Mouse (Mus musculus) gastrocnemius, postnatal 4 days (tissue): ENCODE data around the gene Atp6v1e1. TPM values are rescaled to one million over a fixed set of nuclear protein-coding genes. Genes with fewer than 3 reads are reported as not detected.
A peak's percentile ranks its signal among the peaks of the same experiment; 100 is the strongest.
"Not testable (repeated sequence)": the region's sequence is repeated elsewhere in the genome, so short reads cannot be mapped to it uniquely, and the experiment has no call there.

Source experiments
- DNase-seq, 2 experiments: peaks; one replicate each; pipeline ENCODE4 v3.0.0; 2021 to 2022; ENCODE audit warnings: low spot score in 2 of 2, mixed read lengths in 2 of 2
- total RNA-seq, 2 experiments: library from RNA; stranded (reverse); gene quantifications; 2 replicates each; pipeline ENCODE4 v1.2.3; 2021

The Atp6v1e1 gene
- total RNA-seq, 2 experiments from 2014 or later = 122 to 133 TPM

- no peak for DNase-seq
These were observed 878 bp downstream of the Atp6v1e1 start for GRCm38 (mm10) chr6:120821715-120822114.

GRCm38 (mm10) chr6:120820941-120821340 is 1.7 kb downstream of the Atp6v1e1 start:
- DNase-seq = no peak

- no peak for DNase-seq
These were observed 2.4 kb downstream of the Atp6v1e1 start for GRCm38 (mm10) chr6:120820144-120820543.

- DNase-seq = no peak
These were observed 3.3 kb downstream of the Atp6v1e1 start for GRCm38 (mm10) chr6:120819294-120819693.

- not testable (repeated sequence) for DNase-seq
These were observed 10.6 kb downstream of the Atp6v1e1 start for GRCm38 (mm10) chr6:120811999-120812398.

- DNase-seq = no peak
These were observed 14.9 kb downstream of the Atp6v1e1 start for GRCm38 (mm10) chr6:120807738-120808081.

GRCm38 (mm10) chr6:120806999-120807737 is 15.4 kb downstream of the Atp6v1e1 start:
- no peak for DNase-seq

- DNase-seq = no peak
These were observed 23.0 kb downstream of the Atp6v1e1 start for GRCm38 (mm10) chr6:120799581-120800041.

- no peak for DNase-seq
These were observed 23.7 kb downstream of the Atp6v1e1 start for GRCm38 (mm10) chr6:120798905-120799304.

GRCm38 (mm10) chr6:120798019-120798418 is 24.6 kb downstream of the Atp6v1e1 start:
- no peak for DNase-seq

- no peak for DNase-seq
These were observed 26.5 kb downstream of the Atp6v1e1 start for GRCm38 (mm10) chr6:120796111-120796510.

- DNase-seq = peak in 1 of 2 experiments; percentile 22
These were observed 27.0 kb downstream of the Atp6v1e1 start for GRCm38 (mm10) chr6:120795422-120796086.

GRCm38 (mm10) chr6:120792947-120793346 is 29.6 kb downstream of the Atp6v1e1 start:
- no peak for DNase-seq

- no peak for DNase-seq
These were observed 31.9 kb downstream of the Atp6v1e1 start for GRCm38 (mm10) chr6:120790717-120791116.

- no peak for DNase-seq
These were observed 32.4 kb downstream of the Atp6v1e1 start for GRCm38 (mm10) chr6:120790153-120790552.

GRCm38 (mm10) chr6:120788904-120789303 is 33.7 kb downstream of the Atp6v1e1 start:
- no peak for DNase-seq

- no peak for DNase-seq
These were observed 34.5 kb downstream of the Atp6v1e1 start for GRCm38 (mm10) chr6:120788068-120788607.

- DNase-seq = no peak
These were observed 38.2 kb downstream of the Atp6v1e1 start for GRCm38 (mm10) chr6:120784351-120784750.

- no peak for DNase-seq
These were observed 39.6 kb downstream of the Atp6v1e1 start for GRCm38 (mm10) chr6:120782948-120783347.

- DNase-seq = no peak
These were observed 44.4 kb downstream of the Atp6v1e1 start for GRCm38 (mm10) chr6:120778226-120778625.

- DNase-seq = no peak
These were observed 45.1 kb downstream of the Atp6v1e1 start for GRCm38 (mm10) chr6:120777533-120777932.

- DNase-seq = no peak
These were observed 46.3 kb downstream of the Atp6v1e1 start for GRCm38 (mm10) chr6:120776286-120776685.
